Mouse (Mus musculus) limb, embryonic 11.5 days (tissue): ENCODE measurements at regions not wholly inside any gene's neighbourhood (a gene's known extent, or its start where the extent isn't known, plus 50 kb on each side); places are given as distances from the start of the nearest gene placed in this dataset.
A peak's percentile ranks its signal among the peaks of the same experiment; 100 is the strongest.

Source experiments
- ATAC-seq: fragments of 200-750 bp; cut with Nextera tagmentation; 2 replicates; pipeline ENCODE4 v1.8.0; 2017; ENCODE audit warnings: low read depth; ENCODE audit not compliant: insufficient number of reproducible peaks, low FRiP score, low TSS enrichment
- DNase-seq: peaks from one replicate; pipeline ENCODE4 v3.0.0-alpha.2; 2015; ENCODE audit warnings: low spot score
- H3K27ac ChIP-seq: fragments of 300-500 bp; sonication (generic); replicated peaks from 2 replicates; pipeline ENCODE4 v1.5.1; 2014; ENCODE audit warnings: low read depth, mild to moderate bottlenecking, low read length
- H3K27me3 ChIP-seq: fragments of 300-500 bp; sonication (generic); 2 replicates; pipeline ENCODE4 v1.6.1; 2014; ENCODE audit warnings: mild to moderate bottlenecking, low read length, mixed read lengths; ENCODE audit not compliant: control insufficient read depth, insufficient read depth
- H3K36me3 ChIP-seq: fragments of 300-500 bp; sonication (generic); 2 replicates; pipeline ENCODE4 v1.6.1; 2014; ENCODE audit warnings: mild to moderate bottlenecking, low read length, moderate library complexity, mixed read lengths; ENCODE audit not compliant: control insufficient read depth, insufficient read depth
- H3K4me1 ChIP-seq: fragments of 300-500 bp; sonication (generic); 2 replicates; pipeline ENCODE4 v1.6.1; 2014; ENCODE audit warnings: low read length, mixed read lengths; ENCODE audit not compliant: control insufficient read depth, insufficient read depth
- H3K4me2 ChIP-seq: fragments of 300-500 bp; sonication (generic); 2 replicates; pipeline ENCODE4 v1.6.1; 2014; ENCODE audit warnings: low read depth, mild to moderate bottlenecking, moderate library complexity; ENCODE audit not compliant: severe bottlenecking
- H3K4me3 ChIP-seq: fragments of 300-500 bp; sonication (generic); 2 replicates; pipeline ENCODE4 v1.5.1; 2014; ENCODE audit warnings: low read depth, low read length
- H3K9ac ChIP-seq: fragments of 300-500 bp; sonication (generic); 2 replicates; pipeline ENCODE4 v1.6.1; 2014; ENCODE audit warnings: mild to moderate bottlenecking, low read length
- H3K9me3 ChIP-seq: fragments of 300-500 bp; sonication (generic); 2 replicates; pipeline ENCODE4 v1.6.1; 2016; ENCODE audit warnings: low read length; ENCODE audit not compliant: control insufficient read depth
- WGBS: fragments of 180-500 bp; shearing (Covaris S2); extraction: QIAGEN DNeasy Blood & Tissue Kit; methylation state at CpG from one replicate; pipeline ENCODE4 v1.1.7; 2014; 5-methylcytosine and 5-hydroxymethylcytosine counted together

GRCm38 (mm10) chr9:101563196-101563595, 298.4 kb upstream of the 9630041A04Rik start:
- DNase-seq (peak; percentile 17), ATAC-seq (no peak)
- no peaks in the 10 kb centered on the region for H3K9me3 ChIP-seq
- no peaks in the 10 kb centered on the region for H3K4me1 ChIP-seq
- no peak overlapping the region for H3K27ac ChIP-seq
- H3K9ac ChIP-seq: no peak overlapping the region
- no peak overlapping the region for H3K4me2 ChIP-seq
- no peaks in the 10 kb centered on the region for H3K27me3 ChIP-seq
- WGBS: 69% methylated on average over 9 of the region's 9 CpGs
- no peaks in the 10 kb centered on the region for H3K36me3 ChIP-seq
- H3K4me3 ChIP-seq: no peak overlapping the region

GRCm38 (mm10) chr9:101559366-101559765, 302.3 kb upstream of the 9630041A04Rik start:
- no peak overlapping the region for H3K4me2 ChIP-seq
- H3K4me1 ChIP-seq: no peaks in the 10 kb centered on the region
- H3K36me3 ChIP-seq: no peaks in the 10 kb centered on the region
- no peaks in the 10 kb centered on the region for H3K9me3 ChIP-seq
- 84% methylated on average over 11 of the region's 11 CpGs for WGBS
- ATAC-seq: no peak
- no peaks in the 10 kb centered on the region for H3K27me3 ChIP-seq
- H3K27ac ChIP-seq: no peak overlapping the region
- DNase-seq: no peak
- no peak overlapping the region for H3K9ac ChIP-seq
- H3K4me3 ChIP-seq: no peak overlapping the region

GRCm38 (mm10) chr9:101555011-101555673, 303.5 kb upstream of the Ppp2r3a start:
- Histone ChIP-seq H3K27ac (no peak overlapping the region), H3K9me3 (no peaks in the 10 kb centered on the region), H3K4me2 (no peak overlapping the region), H3K36me3 (no peaks in the 10 kb centered on the region), H3K4me3 (no peak overlapping the region), H3K27me3 (no peaks in the 10 kb centered on the region), H3K9ac (no peak overlapping the region), H3K4me1 (no peaks in the 10 kb centered on the region)
- peak; percentile 17; the same call in 1 of the 2 replicates for ATAC-seq
- WGBS: 45% methylated on average over 5 of the region's 5 CpGs
- DNase-seq: peak; percentile 20

GRCm38 (mm10) chr9:101552789-101553188, 301.2 kb upstream of the Ppp2r3a start:
- H3K4me3 ChIP-seq: no peak overlapping the region
- no peak overlapping the region for H3K27ac ChIP-seq
- no peak overlapping the region for H3K9ac ChIP-seq
- no peaks in the 10 kb centered on the region for H3K27me3 ChIP-seq
- no peak overlapping the region for H3K4me2 ChIP-seq
- H3K36me3 ChIP-seq: no peaks in the 10 kb centered on the region
- ATAC-seq: no peak
- H3K9me3 ChIP-seq: no peaks in the 10 kb centered on the region
- no peaks in the 10 kb centered on the region for H3K4me1 ChIP-seq
- WGBS: 94% methylated on average over 6 of the region's 6 CpGs
- peak; percentile 9 for DNase-seq

- Histone ChIP-seq H3K27ac (no peak overlapping the region), H3K9ac (no peak overlapping the region), H3K9me3 (no peaks in the 10 kb centered on the region), H3K27me3 (no peaks in the 10 kb centered on the region), H3K36me3 (no peaks in the 10 kb centered on the region), H3K4me2 (no peak overlapping the region), H3K4me3 (no peak overlapping the region), H3K4me1 (no peaks in the 10 kb centered on the region)
- peak; percentile 20 for DNase-seq
- ATAC-seq: no peak
- 47% methylated on average over 3 of the region's 3 CpGs for whole genome bisulfite sequencing
Observed at GRCm38 (mm10) chr9:101551256-101551655, 299.7 kb upstream of the Ppp2r3a start.

- WGBS: 5% methylated on average over 10 of the region's 10 CpGs
- no peaks in the 10 kb centered on the region for H3K27me3 ChIP-seq
- H3K4me1 ChIP-seq: no peaks in the 10 kb centered on the region
- no peak overlapping the region for H3K4me2 ChIP-seq
- no peaks in the 10 kb centered on the region for H3K9me3 ChIP-seq
- no peak overlapping the region for H3K9ac ChIP-seq
- ATAC-seq (no peak), DNase-seq (peak; percentile 35)
- no peak overlapping the region for H3K4me3 ChIP-seq
- H3K27ac ChIP-seq: no peak overlapping the region
- no peaks in the 10 kb centered on the region for H3K36me3 ChIP-seq
Observed at GRCm38 (mm10) chr9:101546213-101546832, 294.7 kb upstream of the Ppp2r3a start.

- WGBS: 70% methylated on average over 7 of the region's 7 CpGs
- ATAC-seq (no peak), DNase-seq (no peak)
- H3K36me3 ChIP-seq: no peaks in the 10 kb centered on the region
- no peak overlapping the region for H3K4me2 ChIP-seq
- no peak overlapping the region for H3K9ac ChIP-seq
- no peak overlapping the region for H3K27ac ChIP-seq
- H3K4me3 ChIP-seq: no peak overlapping the region
- no peaks in the 10 kb centered on the region for H3K27me3 ChIP-seq
- H3K4me1 ChIP-seq: no peaks in the 10 kb centered on the region
- H3K9me3 ChIP-seq: no peaks in the 10 kb centered on the region
Observed at GRCm38 (mm10) chr9:101518137-101518536, 266.5 kb upstream of the Ppp2r3a start.

- Histone ChIP-seq H3K4me1 (no peaks in the 10 kb centered on the region), H3K4me2 (no peak overlapping the region), H3K9ac (no peak overlapping the region), H3K36me3 (no peaks in the 10 kb centered on the region), H3K4me3 (no peak overlapping the region), H3K27ac (no peak overlapping the region), H3K27me3 (no peaks in the 10 kb centered on the region), H3K9me3 (no peaks in the 10 kb centered on the region)
- DNase-seq (no peak), ATAC-seq (no peak)
- WGBS: 74% methylated on average over 3 of the region's 3 CpGs
Observed at GRCm38 (mm10) chr9:101510807-101511206, 259.2 kb upstream of the Ppp2r3a start.
